Mouse (Mus musculus) spleen, adult 2 months (tissue): ENCODE measurements around the gene Ube2b. TPM values are rescaled to one million over a fixed set of nuclear protein-coding genes. Genes with fewer than 3 reads are reported as not detected.

Experiments
- DNase-seq, 2 experiments: peaks; one replicate each; pipeline versions ENCODE4 v3.0.0 to v3.0.0-alpha.2; 2012 to 2021; ENCODE audit warnings: low spot score in 2 of 2, low read depth in 1 of 2
- H3K27ac ChIP-seq: fragments of 200-500 bp; 2 replicates; pipeline ENCODE4 v1.5.1; 2012; ENCODE audit warnings: low read length, inconsistent platforms; ENCODE audit not compliant: insufficient read depth
- H3K27me3 ChIP-seq: fragments of 200-500 bp; 2 replicates; pipeline ENCODE4 v1.6.1; 2012; ENCODE audit warnings: mild to moderate bottlenecking, moderate library complexity, low read length, inconsistent platforms; ENCODE audit not compliant: control insufficient read depth, insufficient read depth
- H3K36me3 ChIP-seq: fragments of 200-500 bp; 2 replicates; pipeline ENCODE4 v1.6.1; 2012; ENCODE audit warnings: mild to moderate bottlenecking, low read length, inconsistent platforms; ENCODE audit not compliant: control insufficient read depth, insufficient read depth
- H3K4me1 ChIP-seq: fragments of 200-500 bp; 2 replicates; pipeline ENCODE4 v1.6.1; 2011; ENCODE audit warnings: inconsistent platforms; ENCODE audit not compliant: control insufficient read depth, insufficient read depth, insufficient read length
- H3K4me3 ChIP-seq: fragments of 200-500 bp; 2 replicates; pipeline ENCODE4 v1.5.1; 2011; ENCODE audit warnings: mild to moderate bottlenecking, inconsistent platforms; ENCODE audit not compliant: insufficient read depth, insufficient read length; ENCODE audit errors: extremely low read depth
- CTCF ChIP-seq: fragments of 200-500 bp; IDR thresholded peaks from 2 replicates; pipeline ENCODE4 v1.5.1; 2011; ENCODE audit warnings: mild to moderate bottlenecking, inconsistent platforms; ENCODE audit not compliant: insufficient read depth, insufficient read length, insufficient replicate concordance; ENCODE audit errors: extremely low read depth
- POLR2A ChIP-seq: fragments of 200-500 bp; IDR thresholded peaks from 2 replicates; pipeline ENCODE4 v1.6.1; 2011; ENCODE audit warnings: low read depth, low read length, inconsistent platforms
- WGBS: fragments of 180-500 bp; shearing (Covaris S2); methylation state at CpG from one replicate; pipeline ENCODE4 v1.1.7; 2018; 5-methylcytosine and 5-hydroxymethylcytosine counted together
- polyA plus RNA-seq: library from polyadenylated mRNA; depleted of rRNA; stranded (reverse); fragments of >200 nt; gene quantifications from 2 replicates; pipeline ENCODE4 v1.2.3, GENCODE M21; 2012

Gene Ube2b
- polyA plus RNA-seq, 1 experiment, result 28.6 TPM

GRCm38 (mm10) chr11:52032356-52032755 lies 31.8 kb upstream of the Ube2b start:
- Histone ChIP-seq H3K27me3 (no peaks in the 10 kb centered on the region), H3K4me3 (no peak overlapping the region), H3K36me3 (no peaks in the 10 kb centered on the region), H3K27ac (no peak overlapping the region), H3K4me1 (peaks cover 2% of the 10 kb centered on the region; the same call in 1 of the 2 replicates)
- no peak for DNase-seq
- WGBS, result 87% methylated on average over 8 of the region's 8 CpGs
- TF ChIP-seq CTCF, result no peak
- TF ChIP-seq POLR2A, result no peak

GRCm38 (mm10) chr11:52018217-52018616 lies 17.7 kb upstream of the Ube2b start:
- no peak for TF ChIP-seq POLR2A
- TF ChIP-seq CTCF, result no peak
- DNase-seq, result no peak
- H3K4me3 ChIP-seq, result no peak overlapping the region
- no peak overlapping the region for H3K27ac ChIP-seq
- H3K27me3 ChIP-seq, result no peaks in the 10 kb centered on the region
- WGBS, result 94% methylated on average over 9 of the region's 9 CpGs
- no peaks in the 10 kb centered on the region for H3K4me1 ChIP-seq
- no peaks in the 10 kb centered on the region for H3K36me3 ChIP-seq

GRCm38 (mm10) chr11:52011541-52011940 lies 11.0 kb upstream of the Ube2b start:
- no peaks in the 10 kb centered on the region for H3K27me3 ChIP-seq
- no peaks in the 10 kb centered on the region for H3K36me3 ChIP-seq
- no peak overlapping the region for H3K4me3 ChIP-seq
- 66% methylated on average over 5 of the region's 5 CpGs for WGBS
- no peak for TF ChIP-seq CTCF
- no peak for TF ChIP-seq POLR2A
- no peak for DNase-seq
- H3K27ac ChIP-seq, result no peak overlapping the region
- no peaks in the 10 kb centered on the region for H3K4me1 ChIP-seq

GRCm38 (mm10) chr11:52011011-52011410 lies 10.4 kb upstream of the Ube2b start:
- no peaks in the 10 kb centered on the region for H3K27me3 ChIP-seq
- no peak for DNase-seq
- H3K4me3 ChIP-seq, result 0 out of 2 replicates have a peak overlapping the region, but pooled peaks have one; percentile 4
- H3K36me3 ChIP-seq, result no peaks in the 10 kb centered on the region
- 87% methylated on average over 11 of the region's 11 CpGs for WGBS
- no peak overlapping the region for H3K27ac ChIP-seq
- no peak for TF ChIP-seq POLR2A
- TF ChIP-seq CTCF, result no peak
- no peaks in the 10 kb centered on the region for H3K4me1 ChIP-seq

- Histone ChIP-seq H3K36me3 (no peaks in the 10 kb centered on the region), H3K4me3 (no peak overlapping the region), H3K27me3 (no peaks in the 10 kb centered on the region), H3K27ac (no peak overlapping the region), H3K4me1 (no peaks in the 10 kb centered on the region)
- WGBS, result 37% methylated on average over 2 of the region's 2 CpGs
- DNase-seq, result no peak
- no peak for TF ChIP-seq POLR2A
- no peak for TF ChIP-seq CTCF
Observed at GRCm38 (mm10) chr11:52005586-52005985, 5.0 kb upstream of the Ube2b start.

GRCm38 (mm10) chr11:52003772-52004528 lies 3.4 kb upstream of the Ube2b start, which contains the start of gene Cdkl3:
Cdkl3 (plus strand) TSS chr11:52004221.
- Histone ChIP-seq H3K27ac (peak within 1 kb of the TSS; percentile 91), H3K4me1 (no peaks in the 10 kb centered on the region), H3K27me3 (no peaks in the 10 kb centered on the region), H3K4me3 (peak within 1 kb of the TSS; percentile 89), H3K36me3 (no peaks in the 10 kb centered on the region)
- peak; percentile 93 to 94 for DNase-seq
- TF ChIP-seq POLR2A, result peak; percentile 55
- TF ChIP-seq CTCF, result no peak
- under 1% methylated on average over 51 of the region's 51 CpGs for WGBS

- peak overlapping the region; percentile 86; the same call in 1 of the 2 replicates for H3K27ac ChIP-seq
- no peaks in the 10 kb centered on the region for H3K36me3 ChIP-seq
- 24% methylated on average over 4 of the region's 4 CpGs for WGBS
- DNase-seq, result no peak
- H3K4me1 ChIP-seq, result peaks cover under 1% of the 10 kb centered on the region; the same call in 1 of the 2 replicates
- peak overlapping the region; percentile 65; the same call in 1 of the 2 replicates for H3K4me3 ChIP-seq
- H3K27me3 ChIP-seq, result no peaks in the 10 kb centered on the region
- no peak for TF ChIP-seq POLR2A
- no peak for TF ChIP-seq CTCF
Observed at GRCm38 (mm10) chr11:52003505-52003771, 2.9 kb upstream of the Ube2b start.
